Mouse (Mus musculus): ENCODE results near the gene Stab1. TPM values are rescaled to one million over a fixed set of nuclear protein-coding genes. Genes with fewer than 3 reads are reported as not detected.

Gene Stab1
- total and polyA plus RNA-seq, 2 experiments from 2014 or later = 10.5 to 31.2 TPM

GRCm38 (mm10) chr14:31138897-31139429, 29.5 kb downstream of the Stab1 start:
- DNase-seq (ENCODE audit: low spot score) = no peak
- Histone ChIP-seq H3K36me3 (ENCODE audit: insufficient read depth, low read length) (peaks cover 6% of the 10 kb centered on the region; the same call in 1 of the 2 replicates), H3K27ac (no peak overlapping the region), H3K9ac (replicated peaks; ENCODE audit: low read length) (no peak overlapping the region), H3K9me3 (ENCODE audit: low read length) (no peaks in the 10 kb centered on the region), H3K4me2 (ENCODE audit: low read depth, low read length) (no peak overlapping the region), H3K27me3 (ENCODE audit: insufficient read depth, low read length) (no peaks in the 10 kb centered on the region), H3K4me3 (ENCODE audit: low read length) (no peak overlapping the region), H3K4me1 (ENCODE audit: insufficient read depth, low read length) (peaks cover 7% of the 10 kb centered on the region; the same call in 1 of the 2 replicates)
- no peak for TF ChIP-seq CTCF (IDR thresholded peaks at IDR 0.05; ENCODE audit: low read depth)
- WGBS = 90% methylated on average over 9 of the region's 9 CpGs
- ATAC-seq = no peak

- H3K9me3 ChIP-seq (ENCODE audit: low read length) = no peaks in the 10 kb centered on the region
- H3K27ac ChIP-seq = no peak overlapping the region
- peaks cover 8% of the 10 kb centered on the region; the same call in 1 of the 2 replicates for H3K4me1 ChIP-seq (ENCODE audit: insufficient read depth, low read length)
- H3K4me3 ChIP-seq (ENCODE audit: low read length) = no peak overlapping the region
- H3K27me3 ChIP-seq (ENCODE audit: insufficient read depth, low read length) = no peaks in the 10 kb centered on the region
- H3K36me3 ChIP-seq (ENCODE audit: insufficient read depth, low read length) = peaks cover 6% of the 10 kb centered on the region; the same call in 1 of the 2 replicates
- DNase-seq (ENCODE audit: low spot score) = no peak
- 76% methylated on average over 23 of the region's 35 CpGs for WGBS
- TF ChIP-seq CTCF (IDR thresholded peaks at IDR 0.05; ENCODE audit: low read depth) = no peak
- no peak for ATAC-seq
- no peak overlapping the region for H3K9ac ChIP-seq (replicated peaks; ENCODE audit: low read length)
- no peak overlapping the region for H3K4me2 ChIP-seq (ENCODE audit: low read depth, low read length)
Measured at GRCm38 (mm10) chr14:31138219-31138896, 30.1 kb downstream of the Stab1 start.

GRCm38 (mm10) chr14:31137791-31138190, 30.6 kb downstream of the Stab1 start:
- no peaks in the 10 kb centered on the region for H3K27me3 ChIP-seq (ENCODE audit: insufficient read depth, low read length)
- no peak overlapping the region for H3K4me3 ChIP-seq (ENCODE audit: low read length)
- no peak overlapping the region for H3K9ac ChIP-seq (replicated peaks; ENCODE audit: low read length)
- TF ChIP-seq CTCF (IDR thresholded peaks at IDR 0.05; ENCODE audit: low read depth) = no peak
- DNase-seq (ENCODE audit: low spot score) (no peak), ATAC-seq (no peak)
- H3K4me1 ChIP-seq (ENCODE audit: insufficient read depth, low read length) = peaks cover 14% of the 10 kb centered on the region; the same call in 1 of the 2 replicates
- H3K27ac ChIP-seq = peak overlapping the region; percentile 22; the same call in 1 of the 2 replicates
- H3K36me3 ChIP-seq (ENCODE audit: insufficient read depth, low read length) = peaks cover 6% of the 10 kb centered on the region; the same call in 1 of the 2 replicates
- no peaks in the 10 kb centered on the region for H3K9me3 ChIP-seq (ENCODE audit: low read length)
- H3K4me2 ChIP-seq (ENCODE audit: low read depth, low read length) = no peak overlapping the region
- 58% methylated on average over 11 of the region's 11 CpGs for WGBS

DNA sequence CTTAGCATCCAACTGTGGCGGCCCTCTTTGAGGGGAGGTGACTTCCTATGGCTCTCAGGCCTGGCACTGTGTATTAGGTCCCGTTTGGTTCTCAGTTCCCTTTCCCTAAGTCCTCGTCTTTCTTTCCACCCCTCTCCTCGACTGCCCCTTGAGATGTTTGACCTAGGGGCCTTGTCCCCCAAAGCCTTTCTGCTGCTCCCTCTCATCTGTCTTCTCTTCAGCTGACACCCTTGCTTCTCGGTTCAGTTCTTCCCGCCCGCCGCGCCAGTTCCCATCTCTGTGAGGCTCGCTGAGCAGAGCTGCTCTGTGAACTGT, 31.2 kb downstream of the Stab1 start:
- Histone ChIP-seq H3K4me2 (ENCODE audit: low read depth, low read length) (no peak overlapping the region), H3K4me1 (ENCODE audit: insufficient read depth, low read length) (peaks cover 19% of the 10 kb centered on the region), H3K27me3 (ENCODE audit: insufficient read depth, low read length) (no peaks in the 10 kb centered on the region), H3K27ac (peak overlapping the region; percentile 22; the same call in 1 of the 2 replicates), H3K4me3 (ENCODE audit: low read length) (no peak overlapping the region), H3K36me3 (ENCODE audit: insufficient read depth, low read length) (peaks cover 6% of the 10 kb centered on the region; the same call in 1 of the 2 replicates), H3K9me3 (ENCODE audit: low read length) (no peaks in the 10 kb centered on the region), H3K9ac (replicated peaks; ENCODE audit: low read length) (no peak overlapping the region)
- ATAC-seq (no peak), DNase-seq (ENCODE audit: low spot score) (no peak)
- TF ChIP-seq CTCF (IDR thresholded peaks at IDR 0.05; ENCODE audit: low read depth) = no peak
- 72% methylated on average over 10 of the region's 10 CpGs for WGBS

GRCm38 (mm10) chr14:31136411-31137280, 31.8 kb downstream of the Stab1 start:
- DNase-seq (ENCODE audit: low spot score) = no peak
- Histone ChIP-seq H3K4me1 (ENCODE audit: insufficient read depth, low read length) (peaks cover 25% of the 10 kb centered on the region), H3K4me3 (ENCODE audit: low read length) (no peak overlapping the region), H3K36me3 (ENCODE audit: insufficient read depth, low read length) (peaks cover 6% of the 10 kb centered on the region; the same call in 1 of the 2 replicates), H3K9ac (replicated peaks; ENCODE audit: low read length) (no peak overlapping the region), H3K9me3 (ENCODE audit: low read length) (no peaks in the 10 kb centered on the region), H3K27ac (no peak overlapping the region), H3K4me2 (ENCODE audit: low read depth, low read length) (no peak overlapping the region), H3K27me3 (ENCODE audit: insufficient read depth, low read length) (no peaks in the 10 kb centered on the region)
- ATAC-seq = no peak
- WGBS = 83% methylated on average over 26 of the region's 26 CpGs
- no peak for TF ChIP-seq CTCF (IDR thresholded peaks at IDR 0.05; ENCODE audit: low read depth)

DNA sequence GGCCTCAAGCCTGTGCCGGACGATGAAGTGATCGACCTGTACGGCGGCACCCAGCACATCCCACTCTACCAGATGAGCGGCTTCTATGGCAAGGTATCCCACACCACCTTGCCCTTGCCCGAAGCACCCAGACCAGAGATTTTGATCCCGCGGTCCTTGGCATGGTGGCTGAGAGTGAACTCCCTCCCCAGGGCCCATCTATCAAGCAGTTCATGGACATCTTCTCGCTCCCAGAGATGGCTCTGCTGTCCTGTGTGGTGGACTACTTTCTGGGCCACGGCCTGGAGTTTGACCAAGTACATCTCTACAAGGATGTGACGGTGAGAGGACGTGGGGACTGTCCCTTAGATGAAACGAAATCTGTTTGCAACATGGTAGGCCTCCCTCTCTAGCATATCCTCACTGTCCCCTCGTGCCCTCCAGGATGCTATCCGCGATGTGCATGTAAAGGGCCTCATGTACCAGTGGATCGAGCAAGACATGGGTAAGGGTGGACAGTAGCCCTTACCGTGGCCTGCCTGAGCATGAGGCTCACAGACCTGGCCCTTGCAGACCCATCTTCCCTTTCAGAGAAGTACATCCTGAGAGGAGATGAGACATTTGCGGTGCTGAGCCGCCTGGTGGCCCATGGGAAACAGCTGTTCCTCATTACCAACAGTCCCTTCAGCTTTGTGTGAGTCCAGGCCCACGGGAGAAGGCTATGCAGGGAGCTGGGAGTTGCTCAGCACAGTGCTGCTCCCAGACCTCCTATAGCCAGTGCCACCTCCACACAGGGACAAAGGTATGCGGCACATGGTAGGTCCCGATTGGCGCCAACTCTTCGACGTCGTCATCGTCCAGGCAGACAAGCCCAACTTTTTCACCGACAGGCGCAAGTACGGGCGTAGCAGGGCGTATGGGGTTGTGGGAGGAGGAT, 32.7 kb downstream of the Stab1 start:
- TF ChIP-seq CTCF (IDR thresholded peaks at IDR 0.05; ENCODE audit: low read depth) = no peak
- Histone ChIP-seq H3K4me2 (ENCODE audit: low read depth, low read length) (no peak overlapping the region), H3K27me3 (ENCODE audit: insufficient read depth, low read length) (no peaks in the 10 kb centered on the region), H3K9me3 (ENCODE audit: low read length) (no peaks in the 10 kb centered on the region), H3K36me3 (ENCODE audit: insufficient read depth, low read length) (peaks cover 6% of the 10 kb centered on the region; the same call in 1 of the 2 replicates), H3K27ac (no peak overlapping the region), H3K4me1 (ENCODE audit: insufficient read depth, low read length) (peaks cover 26% of the 10 kb centered on the region), H3K4me3 (ENCODE audit: low read length) (no peak overlapping the region), H3K9ac (replicated peaks; ENCODE audit: low read length) (no peak overlapping the region)
- WGBS = 94% methylated on average over 34 of the region's 34 CpGs
- DNase-seq (ENCODE audit: low spot score) (no peak), ATAC-seq (no peak)
